Mouse (Mus musculus): Measurements from ENCODE around the gene Map3k19. TPM values are rescaled to one million over a fixed set of nuclear protein-coding genes. Genes with fewer than 3 reads are reported as not detected.

Gene Map3k19
- total RNA-seq (2023), result 0.14 TPM in 1 of 2 replicates, not detected in the other

DNA sequence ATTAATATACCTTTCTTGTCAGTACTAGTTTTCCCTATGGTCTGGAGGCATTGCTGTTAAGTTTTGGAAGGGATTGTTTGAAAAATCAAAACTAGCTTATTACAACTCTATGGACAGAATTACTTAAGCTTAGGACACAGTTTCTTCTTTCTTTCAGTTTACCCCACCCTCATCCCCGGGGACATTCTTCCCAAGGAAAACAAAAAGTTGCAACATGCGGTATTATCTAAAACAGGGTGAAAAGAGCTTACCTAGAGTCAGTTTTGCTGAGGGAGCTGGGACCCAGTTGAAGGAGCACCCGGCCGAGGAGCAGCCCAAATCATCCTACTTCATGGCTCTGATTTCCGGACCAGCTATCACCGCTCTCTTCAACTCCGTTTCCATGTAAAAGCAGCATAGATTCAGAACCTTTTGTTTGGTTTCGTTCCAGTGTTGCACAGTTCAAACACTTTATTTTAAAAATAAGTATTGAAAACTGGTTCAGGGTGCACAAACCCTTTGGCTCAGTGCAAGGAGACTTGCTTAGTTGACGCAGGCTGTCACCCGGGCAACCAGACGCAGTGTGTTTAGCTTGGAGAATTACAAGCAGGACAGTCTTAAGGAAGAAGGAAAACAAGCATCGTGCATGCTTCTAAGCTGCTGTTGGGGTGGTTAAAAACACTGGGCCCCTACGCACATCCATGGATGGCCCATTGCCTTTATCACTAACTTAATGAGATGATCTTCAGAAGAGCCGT is at the start of gene Map3k19:
Gene Map3k19, minus strand, starts transcription at position 546 of the 737 bp plus-strand sequence.

DNA sequence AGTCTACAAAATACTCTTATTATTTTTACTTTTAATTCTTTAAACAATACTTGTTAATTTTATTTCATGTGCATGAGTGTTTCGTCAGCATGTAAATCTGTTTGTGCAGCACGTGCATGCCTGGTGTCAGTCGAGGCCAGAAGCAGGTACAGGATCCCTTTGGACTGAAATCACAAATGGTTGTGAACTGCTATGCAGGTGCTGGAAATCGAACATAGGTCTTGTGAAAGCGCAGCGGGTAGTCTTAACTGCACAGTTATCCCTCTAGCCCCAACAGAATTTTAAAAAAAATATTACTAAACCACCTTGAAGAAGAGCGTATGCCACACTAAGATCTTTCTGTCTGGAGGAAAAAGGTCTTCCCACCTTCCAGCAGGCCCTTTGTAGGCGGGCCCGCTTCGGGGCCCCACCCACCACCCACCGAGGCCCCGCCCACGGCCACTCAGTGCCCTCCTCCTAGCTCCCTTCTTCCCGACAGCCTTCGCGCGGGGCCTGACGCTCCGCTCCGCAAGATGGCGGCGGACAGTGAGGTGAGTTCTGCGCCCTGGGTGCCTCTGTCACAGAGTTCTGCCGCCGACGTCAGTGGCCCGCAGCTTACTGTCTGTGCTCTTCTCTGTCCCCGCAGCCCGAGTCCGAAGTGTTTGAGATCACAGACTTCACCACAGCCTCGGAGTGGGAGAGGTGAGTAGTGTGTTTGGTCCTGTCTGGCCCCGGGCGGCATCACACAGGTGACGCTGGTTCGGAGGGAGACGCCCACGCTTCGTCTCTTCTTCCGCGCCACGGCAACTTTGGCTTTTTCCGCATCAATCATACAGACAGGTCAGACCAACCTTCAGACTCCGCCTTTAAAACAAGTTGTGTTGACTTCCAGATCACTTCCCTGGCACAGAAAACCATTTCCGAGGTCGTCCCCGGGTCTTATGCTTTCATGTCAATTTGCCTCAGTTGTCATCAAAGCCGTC is 13.8 kb upstream of the Map3k19 start, which contains the start of gene Rab3gap1:
Gene Rab3gap1, plus strand, starts transcription at position 474 of the 962 bp plus-strand sequence.

DNA sequence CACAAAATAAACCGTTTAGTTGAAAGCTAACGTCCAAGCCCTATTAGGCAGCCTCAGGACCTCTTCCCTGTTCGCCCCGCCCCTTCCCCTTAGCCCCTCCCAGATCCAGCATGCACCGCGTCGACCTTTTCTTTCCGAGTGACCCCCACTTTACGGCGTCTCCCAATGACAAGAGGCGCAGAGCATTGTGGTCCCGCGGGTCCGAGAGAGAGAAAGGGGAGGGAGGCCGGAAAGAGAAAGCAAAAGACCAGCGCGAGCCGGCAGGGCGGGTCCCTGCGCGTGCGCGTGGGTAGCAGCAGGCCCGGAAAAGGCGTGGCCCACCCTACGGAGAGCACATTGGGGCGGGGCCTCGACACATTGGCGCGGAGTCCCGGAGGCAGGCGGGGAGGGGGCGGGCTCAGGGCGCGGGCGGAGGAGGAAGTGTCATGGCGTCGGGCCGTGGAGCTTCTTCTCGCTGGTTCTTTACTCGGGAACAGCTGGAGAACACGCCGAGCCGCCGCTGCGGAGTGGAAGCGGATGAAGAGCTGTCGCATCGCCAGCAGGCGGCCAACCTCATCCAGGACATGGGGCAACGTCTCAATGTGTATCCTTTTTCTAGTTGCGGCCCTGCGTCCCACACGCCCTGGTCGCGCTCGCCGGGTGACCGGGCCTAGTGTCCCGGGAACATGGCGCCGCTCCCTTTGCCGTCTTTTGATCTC is 80.9 kb downstream of the Map3k19 start, which contains the start of gene Ccnt2:
Gene Ccnt2, plus strand, starts transcription at position 362 of the 698 bp plus-strand sequence.

Other genes starting within 250 kb of the Map3k19 start
- gene Tmem163, start 175.5 kb downstream of the Map3k19 start, total RNA-seq (2023), result 0.18 and 0.82 TPM in 2 replicates
- not detected in 2 replicates for gene Acmsd, start 125.6 kb downstream of the Map3k19 start, total RNA-seq (2023)
- gene Ccnt2, start 80.9 kb downstream of the Map3k19 start, total RNA-seq (2023), result 44.7 and 64.7 TPM in 2 replicates
- 18.6 and 23.0 TPM in 2 replicates for gene Rab3gap1, start 13.7 kb upstream of the Map3k19 start, total RNA-seq (2023)
- gene Zranb3, start 248.0 kb upstream of the Map3k19 start, total RNA-seq (2023), result 3.9 and 5.8 TPM in 2 replicates
- gene R3hdm1, start 248.3 kb upstream of the Map3k19 start, total RNA-seq (2023), result 39.3 and 53.0 TPM in 2 replicates